Mouse (Mus musculus) midbrain, embryonic 15.5 days (tissue): ENCODE results near the gene D130052B06Rik. TPM values are rescaled to one million over a fixed set of nuclear protein-coding genes. Genes with fewer than 3 reads are reported as not detected.

Experiments
- ATAC-seq: fragments of 200-750 bp; cut with Nextera tagmentation; replicated peaks from 2 replicates; pipeline ENCODE4 v1.8.0; 2017; ENCODE audit warnings: moderate TSS enrichment
- H3K27ac ChIP-seq: fragments of 300-500 bp; sonication (generic); 2 replicates; pipeline ENCODE4 v1.5.1; 2015; ENCODE audit warnings: mild to moderate bottlenecking, inconsistent platforms
- H3K27me3 ChIP-seq: fragments of 300-500 bp; sonication (generic); replicated peaks from 2 replicates; pipeline ENCODE4 v1.6.1; 2015; ENCODE audit warnings: inconsistent platforms
- H3K36me3 ChIP-seq: fragments of 300-500 bp; sonication (generic); replicated peaks from 2 replicates; pipeline ENCODE4 v1.6.1; 2015; ENCODE audit warnings: inconsistent platforms
- H3K4me1 ChIP-seq: fragments of 300-500 bp; sonication (generic); 2 replicates; pipeline ENCODE4 v1.6.1; 2015; ENCODE audit warnings: inconsistent platforms
- H3K4me2 ChIP-seq: fragments of 300-500 bp; sonication (generic); 2 replicates; pipeline ENCODE4 v1.6.1; 2015; ENCODE audit warnings: inconsistent platforms, mild to moderate bottlenecking, moderate library complexity
- H3K4me3 ChIP-seq: fragments of 300-500 bp; sonication (generic); 2 replicates; pipeline ENCODE4 v1.5.1; 2015; ENCODE audit warnings: mild to moderate bottlenecking, inconsistent platforms
- H3K9ac ChIP-seq: fragments of 300-500 bp; sonication (generic); 2 replicates; pipeline ENCODE4 v1.6.1; 2015; ENCODE audit warnings: mild to moderate bottlenecking, inconsistent platforms
- H3K9me3 ChIP-seq: fragments of 300-500 bp; sonication (generic); 2 replicates; pipeline ENCODE4 v1.6.1; 2016; ENCODE audit warnings: inconsistent platforms
- WGBS: fragments of 180-500 bp; shearing (Covaris S2); methylation state at CpG from one replicate; pipeline ENCODE4 v1.1.7; 2015; ENCODE audit warnings: mixed read lengths; 5-methylcytosine and 5-hydroxymethylcytosine counted together
- polyA plus RNA-seq: library from polyadenylated mRNA; unstranded; fragments of >200 nt; fragmentation: Nextera tagmentation; extraction: Ambion mirVana; gene quantifications from 2 replicates; pipeline ENCODE4 v1.2.1, GENCODE M21; 2015

The D130052B06Rik gene
- polyA plus RNA-seq, 1 experiment from 2014 or later, result not detected

- no peaks in the 10 kb centered on the region for H3K4me1 ChIP-seq
- H3K36me3 ChIP-seq, result no peaks in the 10 kb centered on the region
- H3K27me3 ChIP-seq, result no peaks in the 10 kb centered on the region
- WGBS, result 56% methylated on average over 3 of the region's 3 CpGs
- no peak overlapping the region for H3K4me3 ChIP-seq
- no peak overlapping the region for H3K4me2 ChIP-seq
- no peaks in the 10 kb centered on the region for H3K9me3 ChIP-seq
- H3K27ac ChIP-seq, result no peak overlapping the region
- ATAC-seq, result no peak
- H3K9ac ChIP-seq, result no peak overlapping the region
These were observed 8.7 kb downstream of the D130052B06Rik start for GRCm38 (mm10) chr11:33607784-33608183.

- Histone ChIP-seq H3K9ac (no peak overlapping the region), H3K4me1 (no peaks in the 10 kb centered on the region), H3K36me3 (no peaks in the 10 kb centered on the region), H3K27ac (no peak overlapping the region), H3K27me3 (0 out of 2 replicates have a peak, but pooled peaks cover 3% of the 10 kb centered on the region), H3K4me2 (no peak overlapping the region), H3K9me3 (no peaks in the 10 kb centered on the region), H3K4me3 (no peak overlapping the region)
- 8% methylated on average over 15 of the region's 15 CpGs for WGBS
- 0 out of 2 replicates have a peak, but pooled peaks have one; percentile 56 for ATAC-seq
These were observed 15.1 kb downstream of the D130052B06Rik start for GRCm38 (mm10) chr11:33614218-33614617.

- H3K4me1 ChIP-seq, result no peaks in the 10 kb centered on the region
- WGBS, result 86% methylated on average over 4 of the region's 4 CpGs
- ATAC-seq, result no peak
These were observed 28.1 kb downstream of the D130052B06Rik start for GRCm38 (mm10) chr11:33627136-33627742.

GRCm38 (mm10) chr11:33637107-33637506, 38.0 kb downstream of the D130052B06Rik start:
- WGBS, result 97% methylated on average over 2 of the region's 2 CpGs
- no peak for ATAC-seq

More at GRCm38 (mm10) chr11:33627136-33627742, 28.1 kb downstream of the D130052B06Rik start:
- no peaks in the 10 kb centered on the region for H3K9me3 ChIP-seq
- H3K36me3 ChIP-seq, result no peaks in the 10 kb centered on the region
- no peak overlapping the region for H3K27ac ChIP-seq
- no peaks in the 10 kb centered on the region for H3K27me3 ChIP-seq
- H3K9ac ChIP-seq, result no peak overlapping the region
- H3K4me3 ChIP-seq, result no peak overlapping the region
- H3K4me2 ChIP-seq, result no peak overlapping the region

GRCm38 (mm10) chr11:33649358-33649757, 50.3 kb downstream of the D130052B06Rik start:
- no peaks in the 10 kb centered on the region for H3K27me3 ChIP-seq
- no peak for ATAC-seq
- H3K4me3 ChIP-seq, result no peak overlapping the region
- H3K9ac ChIP-seq, result no peak overlapping the region
- H3K27ac ChIP-seq, result no peak overlapping the region
- H3K9me3 ChIP-seq, result no peaks in the 10 kb centered on the region
- H3K4me1 ChIP-seq, result no peaks in the 10 kb centered on the region
- no peaks in the 10 kb centered on the region for H3K36me3 ChIP-seq
- 78% methylated on average over 2 of the region's 2 CpGs for WGBS
- H3K4me2 ChIP-seq, result no peak overlapping the region

More at GRCm38 (mm10) chr11:33637107-33637506, 38.0 kb downstream of the D130052B06Rik start:
- Histone ChIP-seq H3K4me1 (no peaks in the 10 kb centered on the region), H3K27ac (no peak overlapping the region), H3K4me3 (no peak overlapping the region), H3K9ac (no peak overlapping the region), H3K9me3 (no peaks in the 10 kb centered on the region), H3K27me3 (no peaks in the 10 kb centered on the region), H3K36me3 (no peaks in the 10 kb centered on the region), H3K4me2 (no peak overlapping the region)

GRCm38 (mm10) chr11:33654485-33654884, 55.4 kb downstream of the D130052B06Rik start:
- H3K9ac ChIP-seq, result no peak overlapping the region
- WGBS, result 84% methylated on average over 2 of the region's 2 CpGs
- H3K9me3 ChIP-seq, result no peaks in the 10 kb centered on the region
- no peak overlapping the region for H3K27ac ChIP-seq
- H3K36me3 ChIP-seq, result no peaks in the 10 kb centered on the region
- no peak overlapping the region for H3K4me2 ChIP-seq
- no peak overlapping the region for H3K4me3 ChIP-seq
- no peaks in the 10 kb centered on the region for H3K27me3 ChIP-seq
- ATAC-seq, result no peak
- 0 out of 2 replicates have a peak, but pooled peaks cover 3% of the 10 kb centered on the region for H3K4me1 ChIP-seq

GRCm38 (mm10) chr11:33655221-33655620, 56.1 kb downstream of the D130052B06Rik start:
- H3K4me3 ChIP-seq, result no peak overlapping the region
- no peak overlapping the region for H3K27ac ChIP-seq
- ATAC-seq, result no peak
- no peaks in the 10 kb centered on the region for H3K36me3 ChIP-seq
- 78% methylated on average over 3 of the region's 3 CpGs for WGBS
- H3K4me1 ChIP-seq, result 0 out of 2 replicates have a peak, but pooled peaks cover 3% of the 10 kb centered on the region
- H3K9ac ChIP-seq, result no peak overlapping the region
- H3K4me2 ChIP-seq, result no peak overlapping the region
- no peaks in the 10 kb centered on the region for H3K27me3 ChIP-seq
- H3K9me3 ChIP-seq, result no peaks in the 10 kb centered on the region

- Histone ChIP-seq H3K4me1 (0 out of 2 replicates have a peak, but pooled peaks cover 3% of the 10 kb centered on the region), H3K9me3 (no peaks in the 10 kb centered on the region), H3K27me3 (no peaks in the 10 kb centered on the region; the same call in 1 of the 2 replicates), H3K4me3 (no peak overlapping the region), H3K36me3 (no peaks in the 10 kb centered on the region), H3K27ac (no peak overlapping the region), H3K9ac (no peak overlapping the region), H3K4me2 (no peak overlapping the region)
- WGBS, result 85% methylated on average over 7 of the region's 7 CpGs
- ATAC-seq, result no peak
These were observed 56.9 kb downstream of the D130052B06Rik start for GRCm38 (mm10) chr11:33655861-33656593.

GRCm38 (mm10) chr11:33660016-33660913, 61.2 kb downstream of the D130052B06Rik start:
- ATAC-seq, result no peak
- Histone ChIP-seq H3K4me3 (no peak overlapping the region), H3K4me1 (0 out of 2 replicates have a peak, but pooled peaks cover 3% of the 10 kb centered on the region), H3K9ac (no peak overlapping the region), H3K27me3 (no peaks in the 10 kb centered on the region; the same call in 1 of the 2 replicates), H3K9me3 (no peaks in the 10 kb centered on the region), H3K36me3 (no peaks in the 10 kb centered on the region), H3K27ac (no peak overlapping the region), H3K4me2 (no peak overlapping the region)
- 84% methylated on average over 13 of the region's 13 CpGs for WGBS

- no peak overlapping the region for H3K9ac ChIP-seq
- WGBS, result 91% methylated on average over 2 of the region's 2 CpGs
- H3K4me2 ChIP-seq, result no peak overlapping the region
- no peak overlapping the region for H3K4me3 ChIP-seq
- ATAC-seq, result no peak
- no peaks in the 10 kb centered on the region for H3K36me3 ChIP-seq
- H3K27ac ChIP-seq, result no peak overlapping the region
- H3K4me1 ChIP-seq, result peaks cover 6% of the 10 kb centered on the region; the same call in 1 of the 2 replicates
- H3K27me3 ChIP-seq, result no peaks in the 10 kb centered on the region; the same call in 1 of the 2 replicates
- H3K9me3 ChIP-seq, result no peaks in the 10 kb centered on the region
These were observed 64.5 kb downstream of the D130052B06Rik start for GRCm38 (mm10) chr11:33663599-33663998.

GRCm38 (mm10) chr11:33668376-33668775, 69.3 kb downstream of the D130052B06Rik start:
- H3K4me1 ChIP-seq, result peaks cover 6% of the 10 kb centered on the region; the same call in 1 of the 2 replicates
- 58% methylated on average over 6 of the region's 6 CpGs for WGBS
- no peaks in the 10 kb centered on the region for H3K36me3 ChIP-seq
- no peak overlapping the region for H3K4me2 ChIP-seq
- no peak for ATAC-seq
- H3K27me3 ChIP-seq, result no peaks in the 10 kb centered on the region
- no peaks in the 10 kb centered on the region for H3K9me3 ChIP-seq
- no peak overlapping the region for H3K9ac ChIP-seq
- H3K4me3 ChIP-seq, result no peak overlapping the region
- no peak overlapping the region for H3K27ac ChIP-seq
